Mouse (Mus musculus) ES-E14 (cell line): ENCODE data around the gene Tshz2. TPM values are rescaled to one million over a fixed set of nuclear protein-coding genes. Genes with fewer than 3 reads are reported as not detected.

Experiments used
- DNase-seq: peaks from one replicate; pipeline ENCODE4 v3.0.0-alpha.2; 2013; ENCODE audit warnings: low read depth, low spot score
- H3K27ac ChIP-seq: 2 replicates; pipeline ENCODE4 v1.5.1; 2012; ENCODE audit warnings: low read depth, mild to moderate bottlenecking, low read length, moderate library complexity, mixed read lengths; ENCODE audit not compliant: poor library complexity, insufficient read depth, severe bottlenecking
- H3K36me3 ChIP-seq: 2 replicates; pipeline ENCODE4 v1.6.1; 2012; ENCODE audit warnings: mild to moderate bottlenecking, low read length, moderate library complexity, mixed read lengths; ENCODE audit not compliant: control insufficient read depth, poor library complexity, insufficient read depth, severe bottlenecking
- H3K4me1 ChIP-seq, 2 experiments: fragments of 150-350 bp in 1 of 2; sonication (generic) in 1 of 2; 2 replicates each; pipeline ENCODE4 v1.6.1; 2012; ENCODE audit warnings: low read length in 2 of 2, mild to moderate bottlenecking in 1 of 2, mixed read lengths in 1 of 2; ENCODE audit not compliant: control insufficient read depth in 2 of 2, insufficient read depth in 2 of 2, poor library complexity in 1 of 2
- H3K4me3 ChIP-seq, 2 experiments: fragments of 150-350 bp in 1 of 2; sonication (generic) in 1 of 2; 2 replicates each; pipeline ENCODE4 v1.5.1; 2012; ENCODE audit warnings: low read length in 2 of 2, low read depth in 1 of 2, mild to moderate bottlenecking in 1 of 2, mixed read lengths in 1 of 2; ENCODE audit not compliant: insufficient read depth in 1 of 2, poor library complexity in 1 of 2, severe bottlenecking in 1 of 2
- H3K9ac ChIP-seq: 2 replicates; pipeline ENCODE4 v1.6.1; 2012; ENCODE audit warnings: low read depth, mild to moderate bottlenecking, low read length, mixed read lengths; ENCODE audit not compliant: poor library complexity, insufficient read depth, severe bottlenecking
- H3K9me3 ChIP-seq: fragments of 150-350 bp; sonication (generic); 2 replicates; pipeline ENCODE4 v1.6.1; 2012; ENCODE audit warnings: low read depth, mild to moderate bottlenecking, low read length; ENCODE audit not compliant: control insufficient read depth, insufficient read depth
- CHD2 ChIP-seq: IDR thresholded peaks from 2 replicates; pipeline ENCODE4 v1.6.1; 2014; ENCODE audit warnings: mild to moderate bottlenecking, low read depth, low read length, inconsistent platforms
- HCFC1 ChIP-seq: IDR thresholded peaks from 2 replicates; pipeline ENCODE4 v1.6.1; 2012; ENCODE audit warnings: low read length, inconsistent platforms, borderline replicate concordance; ENCODE audit not compliant: insufficient read depth
- MAFK ChIP-seq: IDR thresholded peaks from 2 replicates; pipeline ENCODE4 v1.6.1; 2014; ENCODE audit warnings: mild to moderate bottlenecking, low read depth, low read length, inconsistent platforms; ENCODE audit not compliant: insufficient read depth
- ZC3H11A ChIP-seq: IDR thresholded peaks from 2 replicates; pipeline ENCODE4 v1.6.1; 2012; ENCODE audit warnings: low read depth, mild to moderate bottlenecking, inconsistent platforms, low read length, borderline replicate concordance
- ZNF384 ChIP-seq: IDR thresholded peaks from 2 replicates; pipeline ENCODE4 v1.6.1; 2012; ENCODE audit warnings: low read depth, low read length, inconsistent platforms
- in situ Hi-C, 2 experiments: fragments of 600-800 bp; cut with MboI; formaldehyde crosslinking; loops; one replicate each; pipeline ENCODE4 v1.15.1; 2025; ENCODE audit warnings: low sequenced_read_pairs in 2 of 2, inconsistent platforms in 1 of 2; ENCODE audit not compliant: unreplicated experiment in 2 of 2
- total RNA-seq: library from RNA; depleted of rRNA; stranded (reverse); fragments of 300-350 nt; gene quantifications from 2 replicates; pipeline ENCODE4 v1.2.3, GENCODE M21; 2012

Gene Tshz2
- total RNA-seq, 1 experiment = 0.27 TPM

GRCm38 (mm10) chr2:170007426-170007958, 374.7 kb downstream of the Tshz2 start:
- TF ChIP-seq HCFC1 (no peak), CHD2 (no peak), ZNF384 (no peak)
- in situ Hi-C loops = no loop called here
- H3K4me1 ChIP-seq = peaks cover 3 to 4% of the 10 kb centered on the region in 2 experiments; a peak in 2 of 4 replicates
- no peak overlapping the region for H3K9ac ChIP-seq
- H3K27ac ChIP-seq = no peak overlapping the region
- no peaks in the 10 kb centered on the region for H3K9me3 ChIP-seq
- no peak overlapping the region for H3K4me3 ChIP-seq
- H3K36me3 ChIP-seq = no peaks in the 10 kb centered on the region
- no peak for DNase-seq

- TF ChIP-seq ZNF384 (no peak), ZC3H11A (no peak), HCFC1 (no peak), MAFK (no peak), CHD2 (no peak)
- Histone ChIP-seq H3K4me1 (peaks cover 0 to 4% of the 10 kb centered on the region in 2 experiments; a peak in 1 of 4 replicates), H3K9me3 (no peaks in the 10 kb centered on the region), H3K36me3 (no peaks in the 10 kb centered on the region), H3K4me3 (0 out of 4 replicates have a peak overlapping the region, but pooled peaks of 1 of the 2 experiments have one; percentile 16), H3K27ac (no peak overlapping the region), H3K9ac (no peak overlapping the region)
- no peak for DNase-seq
- in situ Hi-C loops = no loop called here
These were observed 376.9 kb downstream of the Tshz2 start for GRCm38 (mm10) chr2:170009729-170010128.

- H3K27ac ChIP-seq = no peak overlapping the region
- H3K4me3 ChIP-seq = no peak overlapping the region
- no peaks in the 10 kb centered on the region for H3K9me3 ChIP-seq
- no peak overlapping the region for H3K9ac ChIP-seq
- TF ChIP-seq ZC3H11A = no peak
- in situ Hi-C loops = no loop called here
- no peaks in the 10 kb centered on the region for H3K36me3 ChIP-seq
- no peak for DNase-seq
- H3K4me1 ChIP-seq = peaks cover 0 to 4% of the 10 kb centered on the region in 2 experiments; a peak in 1 of 4 replicates
These were observed 379.0 kb downstream of the Tshz2 start for GRCm38 (mm10) chr2:170011858-170012257.

GRCm38 (mm10) chr2:170017302-170017701, 384.5 kb downstream of the Tshz2 start:
- Histone ChIP-seq H3K36me3 (no peaks in the 10 kb centered on the region), H3K4me3 (no peak overlapping the region), H3K9me3 (no peaks in the 10 kb centered on the region), H3K9ac (no peak overlapping the region), H3K27ac (no peak overlapping the region), H3K4me1 (peaks cover 0 to 4% of the 10 kb centered on the region in 2 experiments; a peak in 1 of 4 replicates)
- in situ Hi-C loops = no loop called here
- no peak for TF ChIP-seq MAFK
- no peak for TF ChIP-seq CHD2
- no peak for TF ChIP-seq HCFC1
- no peak for TF ChIP-seq ZC3H11A
- TF ChIP-seq ZNF384 = no peak
- no peak for DNase-seq

GRCm38 (mm10) chr2:170017926-170018325, 385.1 kb downstream of the Tshz2 start:
- no peak overlapping the region for H3K9ac ChIP-seq
- no peak overlapping the region for H3K27ac ChIP-seq
- in situ Hi-C loops = no loop called here
- no peaks in the 10 kb centered on the region for H3K9me3 ChIP-seq
- H3K4me1 ChIP-seq = peaks cover 0 to 4% of the 10 kb centered on the region in 2 experiments; a peak in 1 of 4 replicates
- H3K36me3 ChIP-seq = no peaks in the 10 kb centered on the region
- no peak for TF ChIP-seq ZNF384
- TF ChIP-seq CHD2 = no peak
- no peak for TF ChIP-seq MAFK
- TF ChIP-seq HCFC1 = no peak
- TF ChIP-seq ZC3H11A = no peak
- DNase-seq = no peak
- H3K4me3 ChIP-seq = no peak overlapping the region
